Mouse (Mus musculus) heart, postnatal 10 days (tissue): ENCODE results near the gene Slc25a33. TPM values are rescaled to one million over a fixed set of nuclear protein-coding genes. Genes with fewer than 3 reads are reported as not detected.
A peak's percentile ranks its signal among the peaks of the same experiment; 100 is the strongest.

Experiments
- DNase-seq, 2 experiments: peaks; one replicate each; pipeline ENCODE4 v3.0.0; 2021
- intact Hi-C: fragments of 180-260 bp; cut with DNase I; formaldehyde crosslinking; loops from one replicate; pipeline ENCODE4 v1.15.1; 2025
- microRNA-seq, 2 experiments: library from miRNA; unstranded; fragments of <30 nt; microRNA quantifications; one replicate each; pipeline ENCODE4 v1.2.0; 2022
- total RNA-seq, 2 experiments: library from RNA; stranded (reverse); gene quantifications; 2 replicates each; pipeline ENCODE4 v1.2.3; 2021

The Slc25a33 gene
- total RNA-seq, 2 experiments from 2014 or later, result 10.3 to 19.6 TPM

DNA sequence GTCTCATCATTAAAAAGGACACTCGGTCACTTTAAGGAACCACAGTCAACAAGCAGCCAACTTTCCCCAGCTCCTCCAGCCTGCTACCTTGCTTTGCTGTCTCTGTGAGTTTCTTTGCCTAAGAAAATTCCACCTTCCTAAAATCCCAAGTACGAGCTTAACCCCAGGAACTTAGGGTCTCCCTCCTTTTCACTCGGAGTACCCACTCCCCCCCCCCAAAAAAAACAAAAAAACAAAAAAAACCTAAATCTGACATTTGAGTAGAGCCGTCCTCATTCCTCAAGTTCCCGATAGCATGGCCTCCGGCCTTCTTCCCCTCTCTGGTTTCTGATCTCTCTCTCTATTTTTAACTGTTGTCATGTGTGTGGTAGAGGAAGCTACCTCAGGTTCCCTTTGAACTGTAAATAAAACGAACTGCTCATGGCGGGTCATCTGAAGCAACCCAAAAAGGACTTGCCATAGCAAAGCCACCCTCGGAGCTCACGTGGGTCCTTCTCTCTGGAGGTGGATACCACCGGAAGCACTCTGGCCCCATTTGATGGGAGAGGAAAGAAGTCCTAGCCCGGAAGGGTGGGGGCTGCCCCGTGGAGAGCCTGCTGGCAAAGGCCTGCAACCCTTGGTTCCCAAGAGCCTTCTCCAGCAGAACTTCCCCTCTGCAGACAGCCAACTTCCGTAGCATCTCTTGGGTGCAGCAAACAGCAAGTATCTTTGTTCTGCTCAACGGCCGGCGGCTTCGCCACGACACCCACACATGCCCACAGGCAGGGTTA, 71.7 kb downstream of the Slc25a33 start, which contains the start of gene Pik3cd:
Gene Pik3cd (minus strand): TSS at position 362 of the 770 bp plus-strand sequence.
- intact Hi-C loops, result no loop called here
- DNase-seq, result peak; percentile 44 to 48

DNA sequence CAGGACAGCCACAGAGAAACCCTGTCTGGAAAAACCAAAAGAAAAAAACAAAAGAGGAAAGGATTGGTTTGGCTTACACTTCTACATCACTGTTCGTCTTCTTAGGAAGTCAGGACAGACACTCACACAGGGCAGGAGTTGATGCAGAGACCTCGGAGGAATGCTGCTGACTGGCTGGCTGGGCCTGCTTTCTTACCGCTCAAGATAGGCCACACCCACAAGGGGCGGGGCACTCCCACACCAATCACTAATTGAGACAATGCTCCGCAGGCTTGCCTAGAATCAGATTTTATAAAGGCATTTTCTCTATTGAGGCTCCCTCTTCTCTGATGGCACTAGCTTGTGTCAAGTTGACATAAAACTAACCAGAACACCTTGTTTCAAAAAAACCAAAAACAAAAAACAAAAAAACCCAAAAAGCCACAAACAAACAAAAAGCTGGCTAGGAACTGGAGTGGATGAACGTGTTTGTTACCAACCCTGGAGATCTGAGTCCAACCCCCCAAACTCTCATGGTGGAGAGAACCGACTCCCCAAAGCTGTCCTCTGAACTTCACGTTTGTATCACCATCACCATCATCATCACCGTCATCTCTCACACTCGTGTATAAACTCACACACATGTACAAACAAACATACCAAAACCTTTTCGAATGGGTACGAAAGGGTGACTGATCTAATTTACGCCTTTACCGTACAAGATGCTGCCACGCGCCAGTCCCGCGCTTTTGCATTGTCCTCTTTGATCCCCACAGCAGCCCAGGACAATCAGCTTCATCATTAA, 72.5 kb downstream of the Slc25a33 start:
- intact Hi-C loops, result no loop called here
- peak; percentile 51 to 56 for DNase-seq

DNA sequence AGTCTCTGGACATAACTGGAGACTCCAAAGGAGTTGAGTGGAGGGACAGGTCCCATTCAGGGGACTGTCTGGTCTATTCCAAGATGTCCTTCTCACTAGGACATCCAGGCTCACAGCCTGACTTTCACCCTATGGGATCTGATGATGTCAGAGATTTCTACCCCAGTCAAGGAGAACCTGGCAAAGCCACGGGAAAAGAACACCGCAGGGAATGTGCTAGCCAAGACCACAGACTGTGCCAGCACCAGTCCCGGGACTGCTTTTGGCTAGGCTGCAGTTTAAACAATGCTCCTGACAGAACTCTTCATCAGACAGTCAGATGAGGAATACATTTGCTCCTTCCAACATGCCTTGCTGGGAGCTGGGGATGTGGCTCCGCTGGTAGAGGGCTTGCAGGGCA, 74.1 kb downstream of the Slc25a33 start:
- DNase-seq, result peak in 1 of 2 experiments; percentile 29

DNA sequence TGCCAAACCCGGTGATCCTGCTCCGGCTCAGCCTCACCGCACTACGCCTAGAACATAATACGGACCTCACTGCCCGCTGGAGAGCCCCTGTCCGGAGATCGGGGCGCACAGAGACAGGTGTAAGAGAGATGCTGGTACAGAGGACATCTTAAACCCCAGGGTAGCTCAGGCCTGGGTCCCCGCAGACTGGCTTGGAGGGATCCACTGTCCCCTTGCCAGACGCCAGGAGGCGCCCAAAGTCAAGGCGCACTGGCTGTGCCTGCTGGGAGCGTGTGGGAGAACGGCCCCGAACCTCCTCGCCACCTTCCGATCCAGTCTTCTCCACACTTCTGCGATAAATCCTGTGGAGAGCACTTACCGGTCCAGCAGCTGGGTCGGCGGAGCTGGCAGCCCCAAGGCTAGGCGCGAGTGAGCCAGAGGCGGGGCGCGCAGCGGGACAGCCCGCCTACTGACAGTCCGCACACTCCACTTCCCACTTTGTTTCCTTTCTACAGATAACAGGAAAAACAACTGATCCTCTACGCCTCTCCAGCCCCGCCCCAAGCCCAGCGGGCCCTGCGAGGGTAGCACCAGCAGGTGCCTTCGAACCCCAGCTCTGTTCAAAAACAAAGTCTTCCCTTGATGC, 75.8 kb downstream of the Slc25a33 start:
- intact Hi-C loops, result no loop called here
- DNase-seq, result peak; percentile 68 to 72

More for the DNA sequence above, 74.1 kb downstream of the Slc25a33 start:
- intact Hi-C loops, result no loop called here

DNA sequence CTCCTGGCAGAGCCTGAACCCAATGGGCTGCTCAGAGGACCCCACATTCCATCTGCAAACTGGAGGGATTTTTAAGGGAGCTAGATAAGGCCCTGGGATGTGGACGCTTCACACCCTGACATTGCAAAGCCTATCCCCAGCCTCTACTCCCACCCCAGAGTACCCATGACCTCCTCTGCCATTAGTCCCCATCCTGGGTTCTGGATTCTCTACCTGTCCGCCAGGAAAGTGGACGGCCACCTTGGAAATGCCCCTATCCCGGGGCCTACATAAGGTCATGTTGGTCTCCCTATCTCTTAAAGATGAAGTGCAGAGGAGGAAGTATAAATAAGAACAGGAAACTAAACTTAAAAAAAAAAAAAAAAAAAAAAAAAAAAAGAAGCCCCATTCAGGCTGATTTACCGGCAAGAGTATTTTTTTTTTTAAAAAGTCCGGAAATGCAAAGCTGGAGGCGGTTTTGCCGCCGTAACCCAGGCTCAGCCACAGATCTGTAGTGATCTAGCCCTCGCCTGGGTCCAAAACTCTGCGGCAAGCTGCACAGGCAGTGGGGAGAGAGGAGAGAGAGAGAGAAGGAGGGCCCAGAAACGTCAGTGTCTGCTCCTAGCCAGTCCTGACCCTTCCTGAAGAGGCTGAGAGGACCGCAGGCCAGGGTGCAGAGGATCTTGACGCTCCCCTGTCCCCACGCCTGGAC, 76.4 kb downstream of the Slc25a33 start:
- intact Hi-C loops, result no loop called here
- no peak for DNase-seq

DNA sequence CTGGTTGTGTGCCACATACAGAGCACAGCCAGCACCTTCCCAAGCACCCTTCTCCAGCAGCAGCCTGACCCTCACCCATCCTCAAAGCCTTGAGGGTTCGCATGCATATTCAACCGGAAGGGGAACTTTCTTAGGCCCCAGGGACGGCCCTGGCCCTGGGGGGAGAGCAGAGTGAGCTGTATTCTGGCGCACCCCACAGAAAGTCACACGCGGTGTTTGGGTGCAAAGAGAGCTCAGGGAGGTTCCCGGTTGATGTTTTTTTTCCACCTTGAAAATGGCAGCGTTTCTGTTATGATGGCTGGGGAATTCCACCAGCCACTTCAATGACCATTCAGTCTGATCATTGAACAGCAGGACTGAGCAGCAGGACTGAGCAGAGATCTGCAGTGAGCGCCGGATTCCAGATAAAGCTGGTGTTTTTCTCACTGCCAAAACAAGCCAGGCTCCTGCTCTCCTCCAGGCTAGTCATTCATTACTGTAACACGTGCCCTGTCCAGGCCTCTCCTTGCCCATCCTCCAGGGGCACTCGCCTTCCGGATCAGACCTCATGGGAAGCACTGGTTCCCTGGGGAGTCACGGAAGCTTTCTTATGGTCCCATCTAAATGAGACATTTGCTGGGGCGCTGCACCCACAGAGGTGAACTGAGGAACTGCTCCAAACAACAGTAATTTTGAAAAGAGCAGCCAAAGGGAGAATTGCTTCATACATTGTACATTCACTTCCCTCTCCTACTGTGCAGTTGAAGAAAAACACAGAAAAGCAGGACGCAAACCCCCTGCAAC, 77.7 kb downstream of the Slc25a33 start:
- DNase-seq, result peak in 1 of 2 experiments; percentile 48
- intact Hi-C loops, result no loop called here

Small RNA genes within 50 kb of the gene (microRNA-seq; reads per million reads assigned to microRNA genes)
- 0 reads per million in 2 experiments for gene Gm47301

Other genes with a start within 250 kb of the Slc25a33 start
- 10 to 100 TPM; 84.3 to 88.1 TPM for gene Clstn1, start 187.8 kb downstream of the Slc25a33 start, total RNA-seq
- gene Pik3cd, start 71.7 kb downstream of the Slc25a33 start, total RNA-seq, result 1 to 10 TPM; 4.1 to 4.6 TPM
- gene Tmem201, start 36.2 kb downstream of the Slc25a33 start, total RNA-seq, result 10 to 100 TPM; 82.8 to 88.9 TPM
- 10 to 100 TPM; 34.3 to 56.2 TPM for gene Spsb1, start 180.8 kb upstream of the Slc25a33 start, total RNA-seq
- gene H6pd, start 234.7 kb upstream of the Slc25a33 start, total RNA-seq, result 10 to 100 TPM; 41.9 to 45.6 TPM